Mouse (Mus musculus): ENCODE measurements at regions not wholly inside any gene's neighbourhood (a gene's known extent, or its start where the extent isn't known, plus 50 kb on each side); places are given as distances from the start of the nearest gene placed in this dataset.

DNA sequence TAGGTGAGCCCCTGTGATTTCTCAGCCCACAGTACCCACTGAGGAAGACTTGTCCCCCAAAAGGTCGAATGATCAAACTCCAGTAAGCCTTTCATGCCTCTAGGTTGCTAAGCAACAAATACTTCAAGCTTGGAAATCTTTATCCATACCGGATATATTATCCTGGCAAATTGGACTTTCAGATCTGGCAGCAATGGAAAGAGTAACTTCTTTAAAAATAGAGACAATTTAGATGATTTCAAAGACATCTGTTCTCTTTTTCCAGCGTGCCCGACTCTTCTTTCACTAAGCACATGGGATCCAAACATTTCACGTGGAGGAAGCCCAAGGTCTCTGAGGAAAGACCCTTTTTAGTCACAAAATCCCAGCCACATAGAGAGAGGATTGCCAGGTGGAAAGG is 645.4 kb downstream of the Insc start:
- DNase-seq = no peak

DNA sequence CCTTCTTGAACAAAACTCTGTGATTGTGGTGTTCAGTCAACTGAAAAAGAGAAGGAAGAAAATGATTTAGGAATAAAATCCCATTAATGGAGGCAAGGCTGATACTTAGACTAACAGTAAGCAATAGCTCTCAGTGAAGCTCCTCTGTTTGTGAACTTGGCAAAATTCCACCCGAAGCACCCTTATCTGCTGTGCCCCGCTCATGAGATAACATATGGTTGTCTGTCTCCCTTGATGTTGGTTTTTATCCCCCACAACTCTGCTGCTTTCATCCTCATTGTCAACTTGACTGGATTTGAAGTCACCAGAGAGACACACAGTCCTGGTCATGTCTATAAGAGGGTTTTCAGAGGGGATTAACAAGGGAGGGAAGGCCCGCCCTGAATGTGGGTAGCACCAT is 646.1 kb downstream of the Sox6 start:
- no peak for DNase-seq

DNA sequence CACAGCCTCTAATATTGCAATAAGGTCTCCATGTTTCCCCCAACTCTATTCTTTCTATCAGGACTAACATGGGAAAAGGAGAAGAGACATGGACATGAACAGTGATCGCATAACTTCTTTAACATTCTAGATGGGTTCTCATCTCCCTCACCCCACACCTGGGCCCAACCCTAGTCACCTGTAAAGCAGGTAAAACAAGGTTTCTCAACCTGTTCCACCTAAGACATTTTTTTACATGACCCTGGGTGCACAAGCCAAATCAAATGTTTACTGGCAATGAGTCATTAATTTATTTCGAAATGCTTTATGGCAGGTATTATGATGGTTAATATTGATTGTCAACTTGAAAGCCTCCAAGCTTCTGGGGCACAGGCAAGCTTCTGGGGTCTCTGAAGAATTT is 640.4 kb downstream of the Sox6 start:
- no peak for DNase-seq

DNA sequence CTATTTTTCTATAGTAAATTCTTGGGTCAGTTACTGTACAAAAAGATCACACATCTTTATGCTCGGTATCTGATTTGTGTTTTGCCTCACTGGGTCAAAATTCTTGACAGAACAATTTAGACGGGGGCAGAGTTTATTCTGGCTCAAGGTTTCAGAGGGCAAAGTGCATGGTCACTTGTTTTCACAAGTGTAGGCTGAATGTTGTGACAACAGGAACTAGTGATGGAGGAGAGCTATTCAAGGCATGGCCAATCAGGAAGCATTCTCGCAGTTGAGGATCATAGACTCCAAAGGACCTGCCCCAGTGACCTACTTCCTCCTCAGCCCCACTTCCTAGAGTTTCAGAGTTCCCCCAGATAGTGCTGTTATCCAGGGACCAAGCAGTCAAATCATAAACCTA is 639.1 kb downstream of the Sox6 start:
- DNase-seq = no peak

DNA sequence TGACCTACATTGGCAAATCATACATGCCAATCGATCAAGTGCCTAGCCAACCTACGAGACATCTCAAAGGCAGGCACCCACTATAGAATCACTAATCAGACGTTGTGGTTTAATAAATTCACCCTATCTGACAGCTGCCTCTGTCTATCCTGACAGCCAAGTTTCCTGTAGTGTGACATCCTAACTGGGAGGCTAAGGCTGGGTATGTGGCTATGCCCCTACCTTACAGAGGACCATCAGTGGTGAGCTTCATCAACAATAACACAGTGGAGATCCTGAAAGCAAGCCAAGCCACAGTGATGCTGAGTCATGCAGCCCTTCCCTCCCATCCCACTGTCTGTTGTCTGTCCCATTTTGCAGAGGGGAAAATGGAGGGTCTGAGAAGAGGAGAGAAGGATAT is 630.7 kb downstream of the Sox6 start:
- no peak for DNase-seq

DNA sequence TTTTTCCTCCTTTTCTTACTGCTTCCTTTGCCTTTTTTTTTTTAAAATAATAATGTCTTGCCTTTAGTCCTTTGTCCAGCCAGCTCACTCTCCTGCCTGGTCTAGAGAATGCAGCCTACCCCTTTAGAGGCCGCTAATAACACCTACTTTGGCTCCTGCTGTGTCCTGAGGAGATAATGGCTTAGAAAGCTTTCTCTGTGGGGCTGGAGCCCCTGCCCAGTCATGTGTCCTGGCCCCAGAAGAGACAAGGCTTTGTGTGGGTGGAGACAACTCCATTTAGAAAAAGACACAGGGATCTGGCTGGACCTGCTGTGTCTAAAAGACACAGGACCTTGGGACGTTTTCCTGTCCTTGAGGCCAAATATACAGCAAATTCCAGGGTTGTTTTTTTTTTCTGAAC is 629.7 kb downstream of the Sox6 start:
- DNase-seq = no peak

DNA sequence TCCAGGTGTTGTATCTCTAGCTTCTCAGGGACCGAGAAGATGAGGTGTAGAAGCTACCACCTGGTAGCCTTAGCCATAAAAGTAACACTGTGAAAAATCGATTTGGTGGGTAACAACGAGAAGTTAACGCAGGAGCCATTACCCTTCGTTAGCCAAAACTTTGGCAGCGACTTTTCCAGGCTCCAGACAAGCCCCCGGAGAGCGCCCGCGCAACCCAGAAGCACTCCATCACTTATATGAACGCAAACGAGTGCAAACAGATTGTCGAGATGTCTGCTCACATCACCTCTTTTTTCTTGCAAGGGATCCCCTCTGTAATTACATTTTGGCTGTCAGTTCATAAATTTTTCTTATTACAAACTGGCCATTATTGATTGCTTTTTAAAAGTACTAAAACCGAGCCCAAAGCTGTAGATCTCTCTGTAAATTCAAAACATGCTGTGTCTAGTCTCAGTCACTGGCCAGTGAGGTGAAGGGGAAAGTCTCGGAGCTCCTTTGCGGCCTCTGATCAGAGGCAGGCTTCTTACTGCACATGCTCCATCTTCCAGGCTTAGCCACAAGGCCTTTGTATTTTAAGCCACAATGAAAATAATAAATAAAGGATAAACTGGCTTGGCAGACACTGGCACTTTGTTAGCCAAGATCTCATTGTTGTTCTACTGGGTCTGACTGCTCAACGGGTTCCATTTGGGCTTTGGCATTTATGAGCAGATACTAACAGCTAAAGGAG is 627.9 kb downstream of the Sox6 start:
- DNase-seq = no peak

- no peak for DNase-seq
Measured at GRCm38 (mm10) chr7:115411456-115411855, 627.1 kb downstream of the Sox6 start.

GRCm38 (mm10) chr7:115415147-115415561 is 623.4 kb downstream of the Sox6 start:
- no peak for DNase-seq
